Mouse (Mus musculus): ENCODE results near the gene Ttc28.
A peak's percentile ranks its signal among the peaks of the same experiment; 100 is the strongest.

Ttc28 gene

GRCm38 (mm10) chr5:111049584-111049983 is 170.0 kb downstream of the Ttc28 start:
- DNase-seq (ENCODE audit: low read depth, low spot score): no peak

GRCm38 (mm10) chr5:111050135-111050534 is 170.5 kb downstream of the Ttc28 start:
- DNase-seq (ENCODE audit: low read depth, low spot score): no peak

- DNase-seq (ENCODE audit: low read depth, low spot score): no peak
Observed at GRCm38 (mm10) chr5:111054380-111054779, 174.8 kb downstream of the Ttc28 start.

- DNase-seq (ENCODE audit: low read depth, low spot score): no peak
Observed at GRCm38 (mm10) chr5:111054848-111055428, 175.3 kb downstream of the Ttc28 start.

- DNase-seq (ENCODE audit: low read depth, low spot score): no peak
Observed at GRCm38 (mm10) chr5:111055507-111055906, 175.9 kb downstream of the Ttc28 start.

GRCm38 (mm10) chr5:111057084-111057483 is 177.5 kb downstream of the Ttc28 start:
- DNase-seq (ENCODE audit: low read depth, low spot score): peak; percentile 30

- DNase-seq (ENCODE audit: low read depth, low spot score): no peak
Observed at GRCm38 (mm10) chr5:111058401-111059139, 179.0 kb downstream of the Ttc28 start.

GRCm38 (mm10) chr5:111059140-111059921 is 179.7 kb downstream of the Ttc28 start:
- DNase-seq (ENCODE audit: low read depth, low spot score): no peak

GRCm38 (mm10) chr5:111060246-111060745 is 180.7 kb downstream of the Ttc28 start:
- DNase-seq (ENCODE audit: low read depth, low spot score): no peak

- DNase-seq (ENCODE audit: low read depth, low spot score): no peak
Observed at GRCm38 (mm10) chr5:111063155-111063554, 183.6 kb downstream of the Ttc28 start.

- no peak for DNase-seq (ENCODE audit: low read depth, low spot score)
Observed at GRCm38 (mm10) chr5:111063991-111064390, 184.4 kb downstream of the Ttc28 start.

- DNase-seq (ENCODE audit: low read depth, low spot score): no peak
Observed at GRCm38 (mm10) chr5:111065770-111066169, 186.2 kb downstream of the Ttc28 start.

GRCm38 (mm10) chr5:111069503-111069902 is 189.9 kb downstream of the Ttc28 start:
- no peak for DNase-seq (ENCODE audit: low read depth, low spot score)

GRCm38 (mm10) chr5:111069931-111070330 is 190.3 kb downstream of the Ttc28 start:
- no peak for DNase-seq (ENCODE audit: low read depth, low spot score)

GRCm38 (mm10) chr5:111070361-111070760 is 190.8 kb downstream of the Ttc28 start:
- DNase-seq (ENCODE audit: low read depth, low spot score): no peak

GRCm38 (mm10) chr5:111073316-111073736 is 193.7 kb downstream of the Ttc28 start:
- DNase-seq (ENCODE audit: low read depth, low spot score): no peak

- DNase-seq (ENCODE audit: low read depth, low spot score): no peak
Observed at GRCm38 (mm10) chr5:111074050-111074449, 194.4 kb downstream of the Ttc28 start.

GRCm38 (mm10) chr5:111075841-111076240 is 196.2 kb downstream of the Ttc28 start:
- no peak for DNase-seq (ENCODE audit: low read depth, low spot score)

- no peak for DNase-seq (ENCODE audit: low read depth, low spot score)
Observed at GRCm38 (mm10) chr5:111077261-111077660, 197.7 kb downstream of the Ttc28 start.

GRCm38 (mm10) chr5:111080601-111081000 is 201.0 kb downstream of the Ttc28 start:
- no peak for DNase-seq (ENCODE audit: low read depth, low spot score)

GRCm38 (mm10) chr5:111085849-111086248 is 206.2 kb downstream of the Ttc28 start:
- no peak for DNase-seq (ENCODE audit: low read depth, low spot score)

- DNase-seq (ENCODE audit: low read depth, low spot score): no peak
Observed at GRCm38 (mm10) chr5:111096750-111097149, 217.1 kb downstream of the Ttc28 start.
